In genomic region chr5:103772252-103772651, GRCm38 (mm10) we compare ENCODE assay signal across 9 mouse cellular contexts.
DNase-seq lines count a peak whose midpoint lies in the region; ATAC-seq and TF ChIP-seq lines count a peak whose summit lies in the region.
"Had no signal": no experiment of that assay in that cellular context is flagged by ENCODE, and none has a peak within 500 bp of the region (broad histone marks: within the 10 kb centered on the region; RNA-seq: fewer than 3 reads in every experiment).

No protein-coding gene starts in this region.

- H3K4me3 ChIP-seq in heart, embryonic 16.5 days (ENCODE audit: low read length), result no peak overlapping the region
- no peak overlapping the region for H3K4me3 ChIP-seq in cortical plate, adult 2 months (ENCODE audit: insufficient read depth, low read length)
- H3K4me3 ChIP-seq in hindbrain, embryonic 16.5 days (ENCODE audit: low read length), result no peak overlapping the region
- no peak overlapping the region for H3K4me3 ChIP-seq in midbrain, embryonic 16.5 days (ENCODE audit: low read depth, low read length)
- no peak overlapping the region for H3K4me3 ChIP-seq in lung, postnatal 0 days (ENCODE audit: low read depth, low read length)

- peaks cover 59% of the 10 kb centered on the region for H3K4me1 ChIP-seq in heart, embryonic 16.5 days (ENCODE audit: control insufficient read depth, insufficient read depth, low read length)
- H3K4me1 ChIP-seq in cortical plate, adult 2 months (ENCODE audit: control insufficient read depth, insufficient read depth, low read length), result peaks cover 13% of the 10 kb centered on the region
- peaks cover 17% of the 10 kb centered on the region for H3K4me1 ChIP-seq in hindbrain, embryonic 16.5 days (ENCODE audit: control insufficient read depth, insufficient read depth, low read depth, low read length)
- H3K4me1 ChIP-seq in midbrain, embryonic 16.5 days (ENCODE audit: control insufficient read depth, insufficient read depth, low read length), result peaks cover 16% of the 10 kb centered on the region
- peaks cover 31% of the 10 kb centered on the region for H3K4me1 ChIP-seq in lung, postnatal 0 days (ENCODE audit: insufficient read depth, low read depth, low read length)

- H3K9me3 ChIP-seq in heart, embryonic 16.5 days (replicated peaks; ENCODE audit: control insufficient read depth, low read length), result no peaks in the 10 kb centered on the region
- H3K9me3 ChIP-seq in hindbrain, embryonic 16.5 days (ENCODE audit: control insufficient read depth, low read length), result no peaks in the 10 kb centered on the region
- H3K9me3 ChIP-seq in midbrain, embryonic 16.5 days (replicated peaks; ENCODE audit: control insufficient read depth, low read length, poor library complexity, severe bottlenecking), result no peaks in the 10 kb centered on the region
- H3K9me3 ChIP-seq in lung, postnatal 0 days (ENCODE audit: low read length), result no peaks in the 10 kb centered on the region

- 40% methylated on average over 4 of the region's 4 CpGs for WGBS in heart, embryonic 16.5 days
- 6% methylated on average over 4 of the region's 4 CpGs for WGBS in hindbrain, embryonic 16.5 days
- 9% methylated on average over 4 of the region's 4 CpGs for WGBS in midbrain, embryonic 16.5 days
- WGBS in lung, postnatal 0 days, result 28% methylated on average over 4 of the region's 4 CpGs

- no peak for TF ChIP-seq CTCF in cortical plate, adult 2 months (IDR thresholded peaks at IDR 0.05; ENCODE audit: extremely low read depth, insufficient read depth, low read length)
- TF ChIP-seq CTCF in lung, postnatal 0 days (IDR thresholded peaks at IDR 0.05), result no peak

- ATAC-seq in heart, embryonic 16.5 days (replicated peaks; ENCODE audit: extremely low read depth, insufficient read depth, low FRiP score), result no peak
- ATAC-seq in hindbrain, embryonic 16.5 days, result peak; percentile 37; the same call in 1 of the 2 replicates
- no peak for ATAC-seq in midbrain, embryonic 16.5 days
- ATAC-seq in lung, postnatal 0 days, result no peak

- TF ChIP-seq POLR2A in cortical plate, adult 2 months (IDR thresholded peaks at IDR 0.05; ENCODE audit: extremely low read depth, insufficient read depth, low read length), result no peak

- TF ChIP-seq EP300 in lung, postnatal 0 days (IDR thresholded peaks at IDR 0.05), result no peak

- DNase-seq in heart, adult 11 months, result no peak
- no peak for DNase-seq in urinary bladder, adult 2 months (ENCODE audit: low spot score)
- DNase-seq in lung, postnatal 0 days (ENCODE audit: low spot score), result no peak
- no peak for DNase-seq in cerebellum, postnatal 36 days
- DNase-seq: cerebellum, postnatal 10 days had no signal

- no peaks in the 10 kb centered on the region for H3K27me3 ChIP-seq in heart, embryonic 16.5 days (ENCODE audit: control insufficient read depth, insufficient read depth, low read length)
- H3K27me3 ChIP-seq in hindbrain, embryonic 16.5 days (replicated peaks; ENCODE audit: control insufficient read depth, insufficient read depth, low read length), result no peaks in the 10 kb centered on the region
- H3K27me3 ChIP-seq in midbrain, embryonic 16.5 days (ENCODE audit: control insufficient read depth, insufficient read depth, low read depth, low read length), result no peaks in the 10 kb centered on the region
- H3K27me3 ChIP-seq in lung, postnatal 0 days (replicated peaks; ENCODE audit: insufficient read depth, low read length), result no peaks in the 10 kb centered on the region

- H3K27ac ChIP-seq in heart, embryonic 16.5 days (ENCODE audit: low read length), result peak overlapping the region; percentile 83
- peak overlapping the region; percentile 73 for H3K27ac ChIP-seq in cortical plate, adult 2 months (ENCODE audit: insufficient read depth, low read length)
- peak overlapping the region; percentile 67 for H3K27ac ChIP-seq in hindbrain, embryonic 16.5 days (ENCODE audit: low read depth, low read length)
- H3K27ac ChIP-seq in midbrain, embryonic 16.5 days (ENCODE audit: low read length), result peak overlapping the region; percentile 70; the same call in 1 of the 2 replicates
- H3K27ac ChIP-seq in lung, postnatal 0 days (ENCODE audit: low read length), result no peak overlapping the region; the same call in 1 of the 2 replicates

- peak overlapping the region; percentile 12; the same call in 1 of the 2 replicates for H3K9ac ChIP-seq in heart, embryonic 16.5 days (ENCODE audit: low read length)
- no peak overlapping the region; the same call in 1 of the 2 replicates for H3K9ac ChIP-seq in hindbrain, embryonic 16.5 days (ENCODE audit: low read depth, low read length)
- H3K9ac ChIP-seq in midbrain, embryonic 16.5 days (ENCODE audit: low read depth, low read length), result no peak overlapping the region
- H3K9ac ChIP-seq in lung, postnatal 0 days (replicated peaks; ENCODE audit: low read depth), result no peak overlapping the region

- H3K36me3 ChIP-seq in heart, embryonic 16.5 days (ENCODE audit: control insufficient read depth, insufficient read depth), result no peaks in the 10 kb centered on the region
- no peaks in the 10 kb centered on the region for H3K36me3 ChIP-seq in hindbrain, embryonic 16.5 days (ENCODE audit: control insufficient read depth, insufficient read depth, low read length)
- no peaks in the 10 kb centered on the region for H3K36me3 ChIP-seq in midbrain, embryonic 16.5 days (ENCODE audit: control insufficient read depth, insufficient read depth, low read length)
- H3K36me3 ChIP-seq in lung, postnatal 0 days (ENCODE audit: insufficient read depth, low read length), result no peaks in the 10 kb centered on the region

- no peak overlapping the region; the same call in 1 of the 2 replicates for H3K4me2 ChIP-seq in heart, embryonic 16.5 days (ENCODE audit: low read depth, low read length)
- H3K4me2 ChIP-seq in hindbrain, embryonic 16.5 days (ENCODE audit: low read length), result peak overlapping the region; percentile 41
- no peak overlapping the region; the same call in 1 of the 2 replicates for H3K4me2 ChIP-seq in midbrain, embryonic 16.5 days (ENCODE audit: low read length)
- H3K4me2 ChIP-seq in lung, postnatal 0 days (replicated peaks; ENCODE audit: low read depth, low read length), result no peak overlapping the region
